Mouse (Mus musculus) liver, adult 2 months (tissue): ENCODE measurements at regions not wholly inside any gene's neighbourhood (a gene's known extent, or its start where the extent isn't known, plus 50 kb on each side); places are given as distances from the start of the nearest gene placed in this dataset.

Experiments used
- DNase-seq: peaks from one replicate; pipeline ENCODE4 v3.0.0-alpha.2; 2011; ENCODE audit warnings: low read depth, low spot score; ENCODE audit errors: extremely low read depth
- H3K27ac ChIP-seq: fragments of 200-500 bp; replicated peaks from 2 replicates; pipeline ENCODE4 v1.5.1; 2012; ENCODE audit warnings: low read depth, mild to moderate bottlenecking, control low read depth, inconsistent platforms, low read length; ENCODE audit not compliant: insufficient read depth
- H3K27me3 ChIP-seq: fragments of 200-500 bp; 2 replicates; pipeline ENCODE4 v1.6.1; 2012; ENCODE audit warnings: mild to moderate bottlenecking, moderate library complexity, low read length, inconsistent platforms; ENCODE audit not compliant: control insufficient read depth, insufficient read depth
- H3K36me3 ChIP-seq: fragments of 200-500 bp; 2 replicates; pipeline ENCODE4 v1.6.1; 2012; ENCODE audit warnings: low read length, inconsistent platforms; ENCODE audit not compliant: control insufficient read depth, insufficient read depth
- H3K4me1 ChIP-seq: fragments of 200-500 bp; 2 replicates; pipeline ENCODE4 v1.6.1; 2011; ENCODE audit warnings: low read length; ENCODE audit not compliant: control insufficient read depth, insufficient read depth
- H3K4me3 ChIP-seq: fragments of 200-500 bp; 2 replicates; pipeline ENCODE4 v1.5.1; 2011; ENCODE audit warnings: low read depth, mild to moderate bottlenecking, control low read depth, low read length, moderate library complexity; ENCODE audit not compliant: insufficient read depth
- H3K79me2 ChIP-seq: fragments of 200-500 bp; 2 replicates; pipeline ENCODE4 v1.6.1; 2012; ENCODE audit warnings: inconsistent platforms, mild to moderate bottlenecking, low read length, moderate library complexity; ENCODE audit not compliant: control insufficient read depth, insufficient read depth
- H3K9ac ChIP-seq: fragments of 200-500 bp; 2 replicates; pipeline ENCODE4 v1.6.1; 2012; ENCODE audit warnings: low read depth, mild to moderate bottlenecking, control low read depth, inconsistent platforms, low read length
- CTCF ChIP-seq: fragments of 200-500 bp; IDR thresholded peaks from 2 replicates; pipeline ENCODE4 v1.5.1; 2011; ENCODE audit warnings: low read depth, low read length, control low read depth
- POLR2A ChIP-seq: fragments of 200-500 bp; IDR thresholded peaks from 2 replicates; pipeline ENCODE4 v1.6.1; 2011; ENCODE audit warnings: low read length, control low read depth; ENCODE audit not compliant: insufficient read depth; ENCODE audit errors: extremely low read depth
- WGBS: fragments of 180-500 bp; shearing (Covaris S2); methylation state at CpG from one replicate; pipeline ENCODE4 v1.1.7; 2018; 5-methylcytosine and 5-hydroxymethylcytosine counted together

DNA sequence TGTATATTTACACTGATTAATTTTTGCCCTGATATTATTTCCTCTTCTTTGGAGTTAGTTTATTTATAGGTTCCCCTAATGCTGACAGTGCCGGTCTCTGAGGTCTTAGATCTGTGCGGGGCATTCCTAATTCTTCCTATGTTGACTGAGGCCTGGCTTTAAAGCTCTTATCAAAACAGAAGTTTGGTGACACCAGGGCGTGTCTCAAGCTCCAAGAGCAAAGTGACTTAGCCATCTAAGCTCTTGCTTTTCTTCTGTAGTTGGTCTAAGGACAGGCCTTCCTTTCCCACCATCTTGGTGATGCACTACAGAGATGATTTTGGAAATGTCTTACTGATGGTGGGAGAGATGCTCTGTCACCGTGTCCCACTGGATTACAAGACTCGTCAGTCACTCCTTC, 258.4 kb downstream of the Tbc1d1 start:
- H3K79me2 ChIP-seq = no peaks in the 10 kb centered on the region
- no peak overlapping the region for H3K27ac ChIP-seq
- no peaks in the 10 kb centered on the region for H3K4me1 ChIP-seq
- no peak overlapping the region for H3K9ac ChIP-seq
- H3K27me3 ChIP-seq = no peaks in the 10 kb centered on the region
- H3K4me3 ChIP-seq = no peak overlapping the region
- DNase-seq = no peak
- no peaks in the 10 kb centered on the region; the same call in 1 of the 2 replicates for H3K36me3 ChIP-seq
- 69% methylated on average over 5 of the region's 5 CpGs for WGBS
- no peak for TF ChIP-seq CTCF
- no peak for TF ChIP-seq POLR2A

GRCm38 (mm10) chr5:64419395-64419794, 263.3 kb downstream of the Tbc1d1 start:
- Histone ChIP-seq H3K79me2 (no peaks in the 10 kb centered on the region), H3K27me3 (no peaks in the 10 kb centered on the region), H3K36me3 (no peaks in the 10 kb centered on the region; the same call in 1 of the 2 replicates), H3K4me3 (no peak overlapping the region), H3K9ac (no peak overlapping the region), H3K4me1 (no peaks in the 10 kb centered on the region), H3K27ac (no peak overlapping the region)
- 96% methylated on average over 1 of the region's 1 CpGs for WGBS
- no peak for DNase-seq
- TF ChIP-seq CTCF (no peak), POLR2A (no peak)

GRCm38 (mm10) chr5:64422787-64423587, 266.9 kb downstream of the Tbc1d1 start:
- Histone ChIP-seq H3K36me3 (no peaks in the 10 kb centered on the region), H3K27ac (no peak overlapping the region), H3K9ac (no peak overlapping the region), H3K4me1 (no peaks in the 10 kb centered on the region), H3K27me3 (no peaks in the 10 kb centered on the region), H3K4me3 (no peak overlapping the region), H3K79me2 (no peaks in the 10 kb centered on the region)
- TF ChIP-seq POLR2A (no peak), CTCF (no peak)
- WGBS = 44% methylated on average over 13 of the region's 13 CpGs
- no peak for DNase-seq

DNA sequence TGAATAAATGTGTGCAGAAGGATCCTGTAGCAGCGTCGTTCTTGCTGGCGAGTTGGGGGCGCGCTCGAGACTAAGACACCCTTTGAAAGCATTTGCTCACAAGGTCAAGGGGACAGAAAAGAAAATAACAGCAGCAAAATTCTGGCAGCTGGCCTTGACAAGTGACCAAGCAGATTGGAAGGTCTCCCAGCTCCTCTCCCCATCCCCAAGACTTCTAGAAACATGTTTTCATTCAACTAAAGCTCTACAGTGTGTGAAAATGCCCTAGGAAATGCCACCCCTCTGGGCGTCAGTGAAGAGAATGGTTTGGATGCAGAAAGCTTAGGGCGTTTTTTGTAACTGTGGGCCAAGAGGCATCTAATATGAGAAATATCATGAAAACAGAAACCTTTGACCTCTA, 272.7 kb downstream of the Tbc1d1 start:
- no peaks in the 10 kb centered on the region for H3K36me3 ChIP-seq
- no peak overlapping the region for H3K4me3 ChIP-seq
- no peak overlapping the region for H3K27ac ChIP-seq
- no peaks in the 10 kb centered on the region for H3K4me1 ChIP-seq
- no peak overlapping the region for H3K9ac ChIP-seq
- 82% methylated on average over 8 of the region's 8 CpGs for WGBS
- TF ChIP-seq POLR2A = no peak
- TF ChIP-seq CTCF = no peak
- no peaks in the 10 kb centered on the region for H3K27me3 ChIP-seq
- H3K79me2 ChIP-seq = no peaks in the 10 kb centered on the region
- DNase-seq = no peak

GRCm38 (mm10) chr5:64430501-64430900, 274.4 kb downstream of the Tbc1d1 start:
- Histone ChIP-seq H3K4me1 (no peaks in the 10 kb centered on the region), H3K27ac (no peak overlapping the region), H3K27me3 (no peaks in the 10 kb centered on the region), H3K9ac (no peak overlapping the region), H3K79me2 (no peaks in the 10 kb centered on the region), H3K4me3 (no peak overlapping the region), H3K36me3 (no peaks in the 10 kb centered on the region)
- no peak for DNase-seq
- no peak for TF ChIP-seq CTCF
- TF ChIP-seq POLR2A = no peak
- 91% methylated on average over 3 of the region's 3 CpGs for WGBS

- H3K4me3 ChIP-seq = no peak overlapping the region
- H3K36me3 ChIP-seq = no peaks in the 10 kb centered on the region
- H3K4me1 ChIP-seq = no peaks in the 10 kb centered on the region
- DNase-seq = no peak
- no peak overlapping the region for H3K27ac ChIP-seq
- no peaks in the 10 kb centered on the region for H3K27me3 ChIP-seq
- WGBS = 90% methylated on average over 6 of the region's 6 CpGs
- no peak for TF ChIP-seq POLR2A
- TF ChIP-seq CTCF = no peak
- no peak overlapping the region for H3K9ac ChIP-seq
- H3K79me2 ChIP-seq = no peaks in the 10 kb centered on the region
These were observed 275.5 kb downstream of the Tbc1d1 start for GRCm38 (mm10) chr5:64431624-64432023.
